Mouse (Mus musculus): Measurements from ENCODE around the gene Nxnl2. TPM values are rescaled to one million over a fixed set of nuclear protein-coding genes. Genes with fewer than 3 reads are reported as not detected.
"Not testable (repeated sequence)": the region's sequence is repeated elsewhere in the genome, so short reads cannot be mapped to it uniquely, and the experiment has no call there.

Nxnl2 gene
- total and polyA plus RNA-seq, 3 experiments, result not detected

- H3K4me3 ChIP-seq (ENCODE audit: control insufficient read depth in 1 of 2, insufficient read depth in 1 of 2, low read depth in 2 of 2, low read length in 2 of 2), result not testable (repeated sequence)
Measured at GRCm38 (mm10) chr13:51201985-51202843, 31.4 kb downstream of the Nxnl2 start.

GRCm38 (mm10) chr13:51202844-51203173, 32.0 kb downstream of the Nxnl2 start:
- H3K36me3 ChIP-seq (ENCODE audit: control insufficient read depth in 1 of 2, insufficient read depth in 2 of 2, low read length in 2 of 2); H3K27ac ChIP-seq (ENCODE audit: control insufficient read depth, low read depth, low read length); H3K4me3 ChIP-seq (ENCODE audit: control insufficient read depth in 1 of 2, insufficient read depth in 1 of 2, low read depth in 2 of 2, low read length in 2 of 2); DNase-seq (ENCODE audit: low read depth, low spot score); H3K9me3 ChIP-seq (replicated peaks; ENCODE audit: insufficient read depth, low read length); H3K79me2 ChIP-seq (ENCODE audit: control insufficient read depth, insufficient read depth, low read length, poor library complexity); H3K27me3 ChIP-seq (ENCODE audit: control insufficient read depth in 1 of 2, insufficient read depth in 2 of 2, low read length in 2 of 2); H3K4me1 ChIP-seq (ENCODE audit: control insufficient read depth in 1 of 2, insufficient read depth in 2 of 2, low read length in 2 of 2); H3K9ac ChIP-seq (ENCODE audit: control insufficient read depth, low read depth, low read length, poor library complexity, severe bottlenecking): not testable (repeated sequence)

More at GRCm38 (mm10) chr13:51201985-51202843, 31.4 kb downstream of the Nxnl2 start:
- H3K9ac ChIP-seq (ENCODE audit: control insufficient read depth, low read depth, low read length, poor library complexity, severe bottlenecking); H3K4me1 ChIP-seq (ENCODE audit: control insufficient read depth in 1 of 2, insufficient read depth in 2 of 2, low read length in 2 of 2); H3K9me3 ChIP-seq (replicated peaks; ENCODE audit: insufficient read depth, low read length); H3K27ac ChIP-seq (ENCODE audit: control insufficient read depth, low read depth, low read length); DNase-seq (ENCODE audit: low read depth, low spot score); H3K79me2 ChIP-seq (ENCODE audit: control insufficient read depth, insufficient read depth, low read length, poor library complexity); H3K27me3 ChIP-seq (ENCODE audit: control insufficient read depth in 1 of 2, insufficient read depth in 2 of 2, low read length in 2 of 2); H3K36me3 ChIP-seq (ENCODE audit: control insufficient read depth in 1 of 2, insufficient read depth in 2 of 2, low read length in 2 of 2): not testable (repeated sequence)

- H3K27me3 ChIP-seq (ENCODE audit: control insufficient read depth in 1 of 2, insufficient read depth in 2 of 2, low read length in 2 of 2), result no peaks in the 10 kb centered on the region
- H3K36me3 ChIP-seq (ENCODE audit: control insufficient read depth in 1 of 2, insufficient read depth in 2 of 2, low read length in 2 of 2), result no peaks in the 10 kb centered on the region
- no peaks in the 10 kb centered on the region for H3K79me2 ChIP-seq (ENCODE audit: control insufficient read depth, insufficient read depth, low read length, poor library complexity)
- DNase-seq (ENCODE audit: low read depth, low spot score), result no peak
- TF ChIP-seq ZNF384 (IDR thresholded peaks at IDR 0.05; ENCODE audit: low read depth, low read length), result no peak
- no peak for TF ChIP-seq BHLHE40 (IDR thresholded peaks at IDR 0.05; ENCODE audit: borderline replicate concordance, low read depth, low read length)
- no peak for TF ChIP-seq KAT2A (conservative IDR thresholded peaks at IDR 0.05; ENCODE audit: low read depth, low read length)
- TF ChIP-seq MYB (IDR thresholded peaks at IDR 0.05; ENCODE audit: low read depth, low read length), result no peak
- no peak for TF ChIP-seq USF1 (IDR thresholded peaks at IDR 0.05; ENCODE audit: low read depth, low read length)
- no peak for TF ChIP-seq POLR2AphosphoS2 (IDR thresholded peaks at IDR 0.05; ENCODE audit: low read length)
- no peak for TF ChIP-seq CTCF (IDR thresholded peaks at IDR 0.05 in 2 of 3, conservative IDR thresholded peaks at IDR 0.05 in 1 of 3; ENCODE audit: control insufficient read depth in 1 of 3, insufficient read depth in 1 of 3, low read depth in 2 of 3, low read length in 3 of 3, poor library complexity in 1 of 3, severe bottlenecking in 1 of 3)
- no peak for TF ChIP-seq POLR2AphosphoS5 (IDR thresholded peaks at IDR 0.05; ENCODE audit: borderline replicate concordance, low read depth, low read length)
- no peak for TF ChIP-seq EP300 (IDR thresholded peaks at IDR 0.05; ENCODE audit: low read depth in 1 of 2, low read length in 2 of 2)
- TF ChIP-seq CHD2 (IDR thresholded peaks at IDR 0.05; ENCODE audit: low read length), result no peak
- H3K4me1 ChIP-seq (ENCODE audit: control insufficient read depth in 1 of 2, insufficient read depth in 2 of 2, low read length in 2 of 2), result no peaks in the 10 kb centered on the region
- no peaks in the 10 kb centered on the region for H3K9me3 ChIP-seq (replicated peaks; ENCODE audit: insufficient read depth, low read length)
- no peak overlapping the region for H3K4me3 ChIP-seq (ENCODE audit: control insufficient read depth in 1 of 2, insufficient read depth in 1 of 2, low read depth in 2 of 2, low read length in 2 of 2)
- H3K9ac ChIP-seq (ENCODE audit: control insufficient read depth, low read depth, low read length, poor library complexity, severe bottlenecking), result no peak overlapping the region
- no peak overlapping the region for H3K27ac ChIP-seq (ENCODE audit: control insufficient read depth, low read depth, low read length)
Measured at GRCm38 (mm10) chr13:51203467-51203866, 32.6 kb downstream of the Nxnl2 start.

DNA sequence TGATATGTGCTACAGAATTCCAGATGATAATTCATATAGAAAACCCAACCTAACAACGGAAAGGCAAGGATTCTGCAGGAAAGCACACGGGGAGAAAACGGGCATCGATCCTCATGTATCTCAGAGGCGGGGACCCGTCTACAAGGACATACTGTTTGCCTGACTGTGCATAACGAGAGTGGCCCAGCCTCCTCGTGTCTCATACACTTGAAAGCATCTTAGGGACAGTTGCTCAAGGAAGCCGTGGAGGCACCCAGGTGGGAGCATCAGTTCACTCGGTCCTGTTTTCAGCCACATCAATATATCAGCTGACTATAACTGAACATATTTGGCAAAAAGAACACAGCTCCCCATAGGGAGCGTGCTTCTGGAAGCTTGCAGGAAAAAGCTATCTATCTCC, 33.3 kb downstream of the Nxnl2 start:
- H3K27me3 ChIP-seq (ENCODE audit: control insufficient read depth in 1 of 2, insufficient read depth in 2 of 2, low read length in 2 of 2); H3K4me1 ChIP-seq (ENCODE audit: control insufficient read depth in 1 of 2, insufficient read depth in 2 of 2, low read length in 2 of 2); H3K36me3 ChIP-seq (ENCODE audit: control insufficient read depth in 1 of 2, insufficient read depth in 2 of 2, low read length in 2 of 2); H3K4me3 ChIP-seq (ENCODE audit: control insufficient read depth in 1 of 2, insufficient read depth in 1 of 2, low read depth in 2 of 2, low read length in 2 of 2); H3K27ac ChIP-seq (ENCODE audit: control insufficient read depth, low read depth, low read length); H3K79me2 ChIP-seq (ENCODE audit: control insufficient read depth, insufficient read depth, low read length, poor library complexity); H3K9ac ChIP-seq (ENCODE audit: control insufficient read depth, low read depth, low read length, poor library complexity, severe bottlenecking); DNase-seq (ENCODE audit: low read depth, low spot score); H3K9me3 ChIP-seq (replicated peaks; ENCODE audit: insufficient read depth, low read length): not testable (repeated sequence)

Measured in MEL (cell line).